Mouse (Mus musculus): ENCODE measurements around the gene Plcg2.

Plcg2 gene

DNA sequence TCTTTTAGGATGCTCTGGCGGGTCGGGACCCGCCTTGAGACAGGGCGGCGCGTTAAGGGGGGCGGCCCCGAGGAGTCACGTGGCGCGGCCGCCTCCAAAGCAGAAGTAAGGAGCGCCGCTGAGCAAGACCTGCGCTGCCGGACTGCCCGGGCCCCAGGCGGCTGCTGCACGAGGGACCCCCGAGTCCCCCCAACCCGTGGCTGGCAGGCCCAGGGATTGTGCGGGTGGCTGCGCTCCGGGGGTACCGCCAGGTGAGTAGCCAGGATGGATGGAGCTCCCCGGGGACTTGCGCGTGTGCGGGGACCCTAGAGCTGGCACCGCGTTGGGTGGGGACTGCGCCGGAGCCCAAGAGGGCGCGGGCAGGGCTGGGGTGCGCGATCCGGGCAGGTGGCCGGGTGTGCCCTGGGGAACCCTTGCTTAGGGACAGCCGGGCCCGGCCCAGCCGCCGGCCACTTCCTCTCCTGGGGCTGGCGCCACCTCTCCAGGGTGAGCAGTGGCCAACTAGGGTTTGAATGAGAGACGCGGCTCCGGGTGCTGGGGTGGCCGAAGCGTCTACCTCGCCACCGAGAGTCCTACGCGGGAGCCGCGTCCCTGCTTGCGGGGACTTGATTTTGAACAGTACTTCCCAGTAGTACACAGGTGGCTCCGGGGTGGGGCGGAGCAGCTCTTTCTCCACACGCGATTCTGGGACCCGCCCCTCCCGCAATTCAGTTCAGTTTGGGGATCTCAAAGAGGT is at the start of gene Plcg2:
TSS of gene Plcg2 (plus strand) at position 113 of the 736 bp plus-strand sequence.
- no peak for TF ChIP-seq GATA4 (IDR thresholded peaks at IDR 0.05; ENCODE audit: insufficient replicate concordance, low read length)

DNA sequence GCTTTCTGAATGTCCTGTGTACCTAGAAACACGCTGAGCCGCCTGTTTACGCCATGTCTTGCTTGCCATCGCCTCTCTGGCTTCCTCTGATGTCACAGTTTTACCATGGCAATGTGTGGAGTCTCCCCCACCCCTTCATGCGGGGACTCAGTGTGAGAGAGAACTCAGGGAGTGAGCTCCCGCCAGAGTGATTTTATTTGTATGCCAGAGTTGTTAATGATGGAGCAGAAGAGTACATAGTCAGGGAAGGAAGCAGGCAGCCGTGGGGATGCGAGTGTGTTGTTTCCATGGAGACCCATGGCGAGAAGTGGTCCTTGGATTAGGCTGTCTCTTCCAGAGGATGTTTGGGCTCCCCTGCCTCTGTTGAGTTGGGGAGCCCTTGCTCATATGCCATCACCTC is 47.0 kb upstream of the Plcg2 start:
- TF ChIP-seq GATA4 (IDR thresholded peaks at IDR 0.05; ENCODE audit: insufficient replicate concordance, low read length) = no peak

DNA sequence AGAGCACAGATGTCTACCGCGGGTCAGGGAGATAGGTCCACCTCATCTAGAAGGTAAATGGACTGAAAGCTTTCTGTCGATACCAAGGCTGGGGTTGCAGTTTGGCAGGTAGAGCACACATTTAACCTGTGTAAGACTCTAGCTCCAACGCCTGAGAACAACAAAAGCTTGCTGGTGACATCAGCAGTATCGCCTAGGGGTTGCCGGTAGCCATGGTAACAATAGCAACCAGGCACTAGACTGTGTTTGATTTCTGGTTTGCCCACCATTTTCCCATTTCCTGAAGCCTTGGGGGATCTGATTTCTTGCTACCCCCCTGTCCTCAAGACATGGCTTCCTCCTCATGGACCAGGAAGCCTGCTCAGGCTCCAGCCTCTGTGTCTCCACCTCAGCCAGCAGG is 44.1 kb upstream of the Plcg2 start:
- TF ChIP-seq GATA4 (IDR thresholded peaks at IDR 0.05; ENCODE audit: insufficient replicate concordance, low read length) = no peak

DNA sequence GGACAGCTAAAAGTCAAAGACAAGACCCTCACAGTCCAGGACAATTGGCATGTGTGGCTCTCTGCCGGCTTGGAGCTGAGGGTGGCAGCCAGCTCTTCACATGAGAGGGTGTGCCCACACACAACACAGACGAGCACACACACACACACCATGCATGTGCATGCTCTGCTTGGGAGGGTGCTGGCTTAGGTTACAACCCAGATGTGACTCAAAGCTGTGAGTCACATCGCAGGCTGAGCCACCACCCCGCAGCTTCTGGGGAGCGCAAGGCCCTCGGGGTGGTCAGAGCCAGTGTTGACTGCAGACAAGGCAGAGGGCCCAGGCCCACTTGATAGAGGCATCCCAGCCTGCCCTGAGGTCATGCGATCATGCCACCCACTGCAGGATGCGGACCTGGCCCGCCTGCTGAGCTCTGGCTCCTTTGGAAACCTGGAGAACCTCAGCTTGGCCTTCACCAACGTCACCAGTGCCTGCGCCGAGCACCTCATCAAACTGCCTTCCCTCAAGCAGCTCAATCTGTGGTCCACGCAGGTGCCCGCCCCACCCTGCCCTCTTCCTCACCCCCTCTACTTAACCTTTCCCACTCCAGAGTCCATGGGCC is 43.5 kb upstream of the Plcg2 start:
- TF ChIP-seq GATA4 (IDR thresholded peaks at IDR 0.05; ENCODE audit: insufficient replicate concordance, low read length) = no peak

DNA sequence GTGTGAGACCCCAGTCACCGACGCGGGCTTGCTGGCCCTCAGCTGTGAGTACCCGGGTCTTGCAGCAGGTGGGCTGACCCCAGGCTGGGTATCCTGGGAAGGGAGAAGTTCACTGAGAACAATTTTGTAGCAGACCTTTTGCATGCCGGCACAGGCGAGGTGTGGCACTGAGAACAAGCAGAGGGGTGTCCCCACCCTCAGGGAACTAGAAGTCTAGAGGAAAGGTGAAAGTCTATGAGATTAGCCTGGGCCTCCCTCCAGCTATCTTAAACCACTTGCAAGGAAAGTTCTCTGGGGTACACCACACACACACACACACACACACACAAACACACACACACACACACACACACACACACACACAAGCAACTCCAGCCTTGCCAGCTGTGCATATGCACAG is 42.4 kb upstream of the Plcg2 start:
- TF ChIP-seq GATA4 (IDR thresholded peaks at IDR 0.05; ENCODE audit: insufficient replicate concordance, low read length) = no peak

DNA sequence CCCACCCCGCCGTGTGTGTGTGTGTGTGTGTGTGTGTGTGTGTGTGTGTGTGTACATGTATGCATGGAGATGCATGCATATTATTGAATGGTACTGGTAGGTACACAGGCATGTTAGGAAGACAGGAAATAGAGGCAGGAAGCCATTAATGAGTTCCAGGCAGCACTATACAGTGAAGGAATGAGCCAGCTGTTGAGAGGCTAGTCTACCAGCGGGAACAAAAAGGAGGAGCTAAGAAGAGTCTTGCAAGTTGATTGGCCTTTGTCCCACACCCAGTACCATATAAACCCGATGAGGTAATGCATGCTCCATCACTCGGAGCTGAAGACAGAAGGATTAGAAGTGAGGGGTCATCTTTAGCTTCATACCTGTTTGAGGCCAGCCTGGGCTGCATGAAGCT is 39.7 kb upstream of the Plcg2 start:
- no peak for TF ChIP-seq GATA4 (IDR thresholded peaks at IDR 0.05; ENCODE audit: insufficient replicate concordance, low read length)

DNA sequence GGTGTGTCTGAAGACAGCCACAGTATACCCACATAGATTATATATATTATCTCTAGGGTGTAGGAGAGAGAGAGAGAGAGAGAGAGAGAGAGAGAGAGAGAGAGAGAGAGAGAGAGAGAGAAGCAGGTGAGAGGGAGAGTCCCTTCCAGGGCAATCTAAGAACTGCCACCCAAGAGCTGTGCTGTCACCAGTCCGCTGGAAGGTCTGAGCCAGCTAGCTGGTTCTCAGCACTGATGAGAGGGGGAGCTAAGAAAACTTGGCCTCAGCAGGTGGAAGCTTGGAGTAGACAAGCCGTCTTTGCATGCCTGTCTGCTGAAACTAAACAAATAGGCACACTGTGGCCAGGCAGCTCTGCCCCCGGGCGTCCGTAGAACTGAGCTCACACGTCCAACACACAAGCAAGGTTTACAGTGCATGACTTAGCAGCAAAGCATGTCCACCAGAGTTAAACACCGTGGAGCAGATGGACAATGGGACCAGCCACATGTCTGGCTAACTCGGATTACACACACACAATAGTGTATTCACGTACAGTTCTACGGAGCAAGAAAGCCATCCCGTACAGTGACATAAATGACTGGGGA is 35.3 kb upstream of the Plcg2 start:
- no peak for TF ChIP-seq GATA4 (IDR thresholded peaks at IDR 0.05; ENCODE audit: insufficient replicate concordance, low read length)

DNA sequence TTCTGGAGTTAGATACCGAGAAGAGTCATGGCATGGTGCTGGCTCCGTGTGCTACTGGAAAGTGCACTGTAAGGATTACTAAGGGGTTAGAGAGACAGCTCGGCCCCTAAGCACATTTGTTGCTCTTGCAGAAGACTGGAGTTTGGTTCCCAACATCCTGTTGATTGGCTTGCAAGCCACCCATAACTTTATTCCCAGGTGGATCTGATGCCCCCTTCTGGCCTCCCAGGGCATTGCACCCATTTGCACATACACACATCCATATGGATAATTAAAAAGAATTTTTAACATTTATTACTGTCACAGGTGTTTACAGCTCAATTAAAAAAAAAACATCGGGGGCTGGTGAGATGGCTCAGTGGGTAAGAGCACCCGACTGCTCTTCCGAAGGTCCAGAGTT is 33.6 kb upstream of the Plcg2 start:
- TF ChIP-seq GATA4 (IDR thresholded peaks at IDR 0.05; ENCODE audit: insufficient replicate concordance, low read length) = no peak

DNA sequence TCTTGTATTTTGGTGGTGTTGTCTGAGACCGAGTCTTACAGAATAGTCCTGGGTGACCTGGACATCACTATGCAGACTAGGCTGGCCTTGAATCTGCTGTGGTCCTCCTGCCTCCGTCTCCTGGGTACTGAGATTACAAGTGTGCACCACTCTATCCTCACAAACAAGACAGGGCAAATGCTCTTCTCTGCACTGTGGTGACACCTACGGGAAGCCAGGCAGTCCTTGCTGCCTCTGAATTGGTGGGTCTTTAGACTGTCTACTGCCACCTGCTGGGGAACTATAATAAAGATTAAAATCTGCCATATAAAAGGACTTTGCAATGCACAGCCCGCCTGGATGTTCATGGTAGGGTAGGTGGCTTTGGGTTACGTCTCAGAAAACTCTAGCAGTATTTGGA is 32.8 kb upstream of the Plcg2 start:
- no peak for TF ChIP-seq GATA4 (IDR thresholded peaks at IDR 0.05; ENCODE audit: insufficient replicate concordance, low read length)

DNA sequence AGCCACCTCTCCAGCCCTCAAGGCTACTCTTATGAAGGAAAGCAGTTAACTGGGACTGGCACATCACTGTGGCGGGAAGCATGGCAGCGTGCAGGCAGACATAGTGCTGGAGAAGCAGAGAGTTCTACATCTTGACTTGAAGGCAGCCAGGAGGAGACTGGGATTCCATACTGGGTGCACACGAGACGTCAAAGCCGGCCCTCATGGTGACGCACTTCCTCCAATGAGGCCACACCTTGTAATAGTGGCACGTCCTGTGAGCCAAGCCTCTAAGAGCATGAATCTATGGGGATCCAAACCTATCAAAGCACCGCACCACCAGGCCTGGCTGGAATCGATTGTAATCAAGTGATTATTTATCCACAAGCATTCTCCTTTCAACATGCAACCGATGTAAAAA is 30.6 kb upstream of the Plcg2 start:
- TF ChIP-seq GATA4 (IDR thresholded peaks at IDR 0.05; ENCODE audit: insufficient replicate concordance, low read length) = no peak

DNA sequence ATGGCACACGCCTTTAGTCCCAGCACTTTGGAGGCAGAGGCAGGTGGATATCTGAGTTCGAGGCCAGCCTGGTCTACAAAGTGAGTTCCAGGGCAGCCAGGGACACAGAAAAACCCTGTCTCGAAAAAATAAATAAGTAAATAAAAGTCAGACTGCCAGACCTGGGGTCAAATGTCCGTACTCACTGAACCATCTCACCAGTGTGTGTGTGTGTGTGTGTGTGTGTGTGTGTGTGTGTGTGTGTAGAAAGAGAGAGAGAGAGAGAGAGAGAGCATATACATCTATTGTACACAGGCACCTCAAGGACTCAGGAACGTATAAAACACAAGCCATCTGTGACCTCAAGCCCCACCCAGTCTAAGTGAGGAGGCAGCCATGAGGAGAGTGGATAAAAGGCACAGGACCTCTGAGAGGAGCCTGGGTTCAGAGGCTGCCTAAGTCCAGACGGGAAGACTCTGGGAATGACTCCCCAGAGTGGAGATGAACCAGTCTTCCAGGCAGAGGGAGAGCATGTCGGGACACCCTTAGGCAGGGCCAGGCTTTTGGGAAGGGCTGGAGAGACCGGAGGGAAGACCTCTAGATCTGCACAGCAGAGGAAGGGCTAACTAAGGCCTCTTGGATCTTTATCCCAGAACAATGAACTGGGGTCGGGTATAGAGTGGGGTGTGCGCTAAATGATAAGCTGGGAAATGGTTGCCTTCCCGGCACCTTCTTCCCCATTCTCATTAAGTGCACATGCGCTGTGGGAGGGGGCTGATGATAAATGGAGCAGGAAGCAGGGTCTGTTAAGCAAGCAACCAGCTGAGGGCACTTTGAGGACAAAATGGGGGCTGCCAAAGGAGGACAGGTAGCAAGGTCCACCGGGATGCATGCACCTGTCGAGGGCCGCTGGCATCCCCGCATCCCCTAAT is 28.4 kb upstream of the Plcg2 start:
- TF ChIP-seq GATA4 (IDR thresholded peaks at IDR 0.05; ENCODE audit: insufficient replicate concordance, low read length) = no peak

DNA sequence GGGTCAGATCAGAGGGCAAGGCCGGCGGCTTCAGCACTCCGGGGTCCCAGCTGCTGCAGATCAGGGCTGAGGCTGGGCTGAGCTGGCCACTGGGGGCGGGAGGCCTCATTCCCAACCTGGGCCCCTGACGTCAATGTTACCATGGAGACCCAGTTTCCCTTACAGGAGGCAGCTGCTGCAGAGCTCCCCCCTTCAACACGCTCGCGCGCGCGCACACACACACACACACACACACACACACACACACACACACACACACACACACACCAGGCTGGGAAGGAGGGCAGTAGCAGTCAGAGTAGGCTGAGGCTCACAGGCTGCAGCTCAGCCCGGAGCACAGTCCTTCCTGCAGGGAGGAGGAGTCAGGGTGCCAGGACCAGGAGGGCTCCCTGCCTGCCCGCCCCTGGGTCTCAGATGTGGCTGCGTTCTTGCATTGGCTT is 27.7 kb upstream of the Plcg2 start:
- no peak for TF ChIP-seq GATA4 (IDR thresholded peaks at IDR 0.05; ENCODE audit: insufficient replicate concordance, low read length)

DNA sequence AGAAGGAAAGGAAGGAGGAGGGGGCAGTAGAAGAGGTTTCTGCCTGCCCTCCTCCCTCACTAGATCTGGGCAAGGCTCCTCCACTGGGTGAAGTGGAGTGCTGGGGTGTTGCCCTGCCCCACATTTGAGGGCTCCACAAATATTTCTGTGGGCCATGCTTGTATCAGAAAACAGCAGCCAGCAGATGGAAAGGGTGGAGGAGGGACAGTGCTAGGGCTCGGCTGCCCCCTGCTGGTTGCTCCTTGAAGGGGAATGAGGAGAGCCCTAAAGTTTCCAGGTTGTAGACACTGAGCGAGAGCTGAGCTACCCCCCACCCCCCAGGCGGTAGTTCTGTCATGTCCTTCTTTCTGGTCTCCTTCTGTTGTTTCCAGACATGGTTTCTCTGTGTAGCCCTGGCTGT is 26.9 kb upstream of the Plcg2 start:
- no peak for TF ChIP-seq GATA4 (IDR thresholded peaks at IDR 0.05; ENCODE audit: insufficient replicate concordance, low read length)

DNA sequence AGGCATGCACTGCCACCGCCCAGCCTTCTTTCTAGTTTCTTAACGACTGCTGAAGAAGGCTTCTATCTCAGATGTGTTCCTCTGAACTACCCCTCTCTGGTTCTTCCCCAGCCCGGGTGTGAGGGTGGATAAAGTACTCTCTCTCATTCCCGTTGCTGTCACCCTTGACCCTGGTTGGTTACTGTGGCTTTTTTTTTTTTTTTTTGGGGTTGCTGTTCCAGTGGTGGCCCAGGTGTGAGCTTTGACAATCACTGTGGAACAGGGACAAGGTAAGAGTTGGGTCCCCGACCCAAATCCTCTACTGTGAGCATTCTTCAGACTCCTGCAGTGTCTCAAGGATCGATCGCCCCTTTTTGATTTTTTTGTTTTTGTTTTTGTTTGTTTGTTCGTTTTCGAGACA is 26.4 kb upstream of the Plcg2 start:
- TF ChIP-seq GATA4 (IDR thresholded peaks at IDR 0.05; ENCODE audit: insufficient replicate concordance, low read length) = no peak

DNA sequence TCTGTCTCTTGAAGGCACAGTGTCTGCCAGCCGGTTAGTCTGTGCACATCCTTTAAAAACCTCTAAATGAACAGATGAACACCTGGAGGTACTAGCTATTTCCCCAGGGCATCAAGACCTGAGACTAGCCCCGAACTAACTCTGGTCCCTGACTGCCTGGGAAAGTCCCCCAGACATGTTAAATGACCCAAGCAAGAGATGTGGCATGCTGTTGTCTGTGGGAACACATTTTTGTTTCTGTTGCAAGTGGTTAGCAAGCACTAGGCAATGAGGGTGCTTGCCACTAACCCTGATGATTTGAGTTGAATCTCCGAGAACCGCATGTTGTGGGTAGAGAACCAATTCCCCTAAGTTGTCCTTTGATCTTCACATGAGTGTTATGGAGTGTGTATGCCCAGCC is 25.8 kb upstream of the Plcg2 start:
- TF ChIP-seq GATA4 (IDR thresholded peaks at IDR 0.05; ENCODE audit: insufficient replicate concordance, low read length) = no peak

Data from liver, adult (tissue).